Mouse (Mus musculus): Measurements from ENCODE around the gene Tecr.
"Not testable (repeated sequence)": the region's sequence is repeated elsewhere in the genome, so short reads cannot be mapped to it uniquely, and the experiment has no call there.

Tecr gene

GRCm38 (mm10) chr8:83618566-83618965 lies 10.8 kb upstream of the Tecr start:
- no peak for DNase-seq (ENCODE audit: low spot score)

DNA sequence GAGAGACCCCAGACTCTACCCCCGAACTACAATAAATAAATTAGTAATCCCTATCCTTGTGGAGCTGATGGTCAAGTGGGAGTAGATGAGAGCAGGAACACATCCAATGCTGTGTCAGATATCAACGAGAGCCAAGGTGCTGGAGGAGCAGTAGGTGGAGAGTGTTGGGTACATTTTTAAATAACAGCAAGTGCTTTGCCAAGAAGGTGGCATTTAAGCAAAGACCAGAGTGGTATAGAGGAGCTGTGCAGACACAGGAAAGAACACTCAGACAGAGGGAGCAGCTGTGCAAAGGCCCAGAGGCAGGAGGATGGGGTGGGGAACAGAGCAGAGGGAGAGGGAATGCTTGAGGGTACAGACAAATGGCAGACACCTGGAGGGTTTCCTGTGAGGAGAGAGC lies 9.3 kb upstream of the Tecr start:
- no peak for DNase-seq (ENCODE audit: low spot score)

DNA sequence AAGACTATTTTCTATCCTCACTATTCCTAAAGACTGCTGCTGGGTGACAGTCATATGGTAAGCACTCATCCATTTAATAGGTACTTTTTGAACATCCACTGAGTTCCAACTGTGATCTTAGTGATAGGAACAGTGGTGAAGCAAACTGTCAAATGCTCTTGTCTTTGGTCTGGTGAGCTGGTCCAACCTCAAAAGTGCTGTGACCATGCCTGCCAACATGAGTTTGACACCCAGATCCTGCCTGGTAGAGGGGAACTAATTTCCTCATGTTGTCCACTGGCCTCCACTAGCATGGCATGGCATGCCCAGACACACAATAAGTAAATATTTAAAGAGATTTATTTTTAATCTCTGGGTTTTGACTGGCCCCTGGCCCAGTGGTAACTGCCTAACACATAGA lies 8.9 kb upstream of the Tecr start:
- no peak for DNase-seq (ENCODE audit: low spot score)

DNA sequence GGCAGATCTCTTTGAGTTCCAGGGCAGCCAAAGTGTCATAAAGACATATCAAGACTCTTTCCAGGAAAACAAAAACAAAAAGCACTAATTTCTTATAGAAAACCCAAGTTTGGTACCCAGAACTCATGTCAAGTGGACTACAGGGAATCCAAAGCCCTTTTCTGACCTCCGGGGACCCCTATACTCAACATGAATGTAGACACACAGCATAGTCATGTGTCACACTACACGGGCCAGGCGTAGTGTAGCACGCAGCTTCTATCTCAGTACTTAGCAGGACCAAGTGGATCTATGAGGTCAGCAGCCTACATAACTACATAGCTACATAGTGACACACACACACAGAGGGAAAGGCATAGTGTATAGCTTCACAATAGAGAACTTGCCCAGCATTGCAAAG lies 5.9 kb upstream of the Tecr start:
- DNase-seq (ENCODE audit: low spot score), result no peak

GRCm38 (mm10) chr8:83611921-83612320 lies 4.2 kb upstream of the Tecr start:
- DNase-seq (ENCODE audit: low spot score), result no peak

DNA sequence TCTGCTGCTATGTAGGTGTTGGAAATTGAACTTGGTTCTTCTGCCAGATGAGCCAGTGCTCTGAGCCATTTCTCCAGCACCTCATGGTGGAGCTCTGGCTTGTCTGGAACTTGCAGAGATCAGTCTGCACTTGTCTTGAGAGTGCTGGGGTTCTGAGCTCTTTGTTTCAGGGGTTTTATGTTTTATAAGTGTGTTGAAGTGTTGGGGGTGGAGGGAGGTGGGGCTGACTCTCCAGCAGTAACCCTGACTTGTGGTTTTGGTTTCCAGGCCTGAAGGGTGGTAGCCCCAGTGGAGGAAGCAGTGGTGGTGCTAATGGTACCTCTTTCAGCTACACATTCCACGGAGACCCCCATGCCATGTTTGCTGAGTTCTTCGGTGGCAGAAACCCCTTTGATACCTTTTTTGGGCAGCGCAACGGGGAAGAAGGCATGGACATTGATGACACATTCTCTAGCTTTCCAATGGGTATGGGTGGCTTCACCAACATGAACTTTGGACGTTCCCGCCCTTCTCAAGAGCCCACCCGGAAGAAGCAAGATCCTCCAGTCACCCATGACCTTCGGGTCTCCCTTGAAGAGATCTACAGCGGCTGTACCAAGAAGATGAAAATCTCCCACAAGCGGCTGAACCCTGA lies 1.9 kb upstream of the Tecr start:
- no peak for DNase-seq (ENCODE audit: low spot score)

GRCm38 (mm10) chr8:83609086-83609485 lies 1.3 kb upstream of the Tecr start:
- no peak for DNase-seq (ENCODE audit: low spot score)

DNA sequence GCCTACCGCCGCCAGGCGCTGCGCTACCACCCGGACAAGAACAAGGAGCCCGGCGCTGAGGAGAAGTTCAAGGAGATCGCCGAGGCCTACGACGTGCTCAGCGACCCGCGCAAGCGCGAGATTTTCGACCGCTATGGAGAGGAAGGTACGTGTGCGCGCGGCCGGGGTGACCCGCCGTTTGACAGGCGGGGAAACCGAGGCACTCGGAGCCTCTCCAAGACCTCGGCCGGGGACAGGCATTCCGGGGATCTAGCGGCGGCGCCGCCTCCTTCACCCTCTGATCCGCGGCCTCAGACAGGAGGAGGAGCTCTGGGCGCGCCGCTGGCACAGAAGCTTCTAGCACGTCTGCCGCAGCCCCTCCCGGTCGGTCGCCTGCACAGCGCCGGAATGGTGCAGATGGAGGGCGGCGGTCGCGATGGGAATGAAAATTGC lies 643 bp upstream of the Tecr start:
- no peak for DNase-seq (ENCODE audit: low spot score)

- DNase-seq (ENCODE audit: low spot score), result no peak
Observed at GRCm38 (mm10) chr8:83602650-83603029, 5.1 kb downstream of the Tecr start.

GRCm38 (mm10) chr8:83599814-83600213 lies 8.0 kb downstream of the Tecr start:
- DNase-seq (ENCODE audit: low spot score), result no peak

- DNase-seq (ENCODE audit: low spot score), result no peak
Observed at GRCm38 (mm10) chr8:83598146-83598545, 9.6 kb downstream of the Tecr start.

DNA sequence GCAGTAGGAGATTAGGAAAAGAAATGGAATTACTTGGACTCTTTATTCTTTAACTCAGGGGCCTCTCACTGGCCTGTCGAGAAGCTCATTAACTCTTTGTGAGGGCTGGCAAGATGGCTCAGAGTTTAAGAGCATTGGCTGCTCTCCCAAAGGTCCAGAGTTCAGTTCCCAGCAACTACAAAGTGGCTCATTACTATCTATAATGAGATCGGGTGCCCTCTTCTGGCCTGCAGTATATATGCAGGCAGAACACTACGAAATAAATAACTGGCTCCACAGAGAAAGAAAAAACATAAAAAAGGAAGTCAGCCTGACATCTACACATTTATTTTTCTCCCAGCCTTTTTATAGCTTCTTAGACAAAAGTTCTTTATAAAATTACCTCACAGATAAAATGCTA lies 11.4 kb downstream of the Tecr start:
- DNase-seq (ENCODE audit: low spot score), result no peak

DNA sequence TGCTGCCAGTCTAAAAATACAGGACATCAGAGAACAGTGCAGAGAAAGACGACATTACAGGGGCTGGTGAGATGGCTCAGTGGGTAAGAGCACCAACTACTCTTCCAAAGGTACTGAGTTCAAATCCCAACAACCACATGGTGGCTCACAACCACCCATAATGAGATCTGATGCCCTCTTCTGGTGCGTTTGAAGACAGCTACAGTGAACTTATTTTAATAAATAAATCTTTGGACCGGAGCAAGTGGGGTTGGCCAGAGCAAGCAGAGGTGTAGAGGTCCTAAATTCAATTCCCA lies 12.8 kb downstream of the Tecr start:
- not testable (repeated sequence) for DNase-seq (ENCODE audit: low spot score)

- DNase-seq (ENCODE audit: low spot score), result peak; percentile 91
Observed at GRCm38 (mm10) chr8:83594167-83595049, 13.4 kb downstream of the Tecr start.

- DNase-seq (ENCODE audit: low spot score), result no peak
Observed at GRCm38 (mm10) chr8:83593325-83594166, 14.2 kb downstream of the Tecr start.

DNA sequence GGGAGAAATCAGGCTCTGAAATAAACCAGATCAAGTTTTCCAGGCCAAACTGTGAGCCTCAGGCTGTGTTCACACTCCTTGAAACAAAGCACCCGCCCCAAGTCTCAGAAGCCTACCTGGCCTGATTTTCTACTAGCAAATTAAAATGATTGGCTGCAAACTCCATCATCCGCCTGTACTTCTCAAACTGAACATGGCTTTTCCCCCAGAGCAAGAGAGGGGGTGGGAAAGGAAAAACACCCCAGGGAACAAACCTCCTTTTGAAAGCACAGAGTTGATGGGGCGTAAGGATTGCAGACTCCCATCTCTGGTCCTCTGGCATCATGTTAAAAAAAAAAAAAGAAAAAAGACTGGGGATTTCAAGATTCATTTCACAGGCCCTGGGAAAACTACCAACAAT lies 15.1 kb downstream of the Tecr start:
- DNase-seq (ENCODE audit: low spot score), result no peak

- no peak for DNase-seq (ENCODE audit: low spot score)
Observed at GRCm38 (mm10) chr8:83590488-83591023, 17.2 kb downstream of the Tecr start.

GRCm38 (mm10) chr8:83588886-83589285 lies 18.9 kb downstream of the Tecr start:
- DNase-seq (ENCODE audit: low spot score), result no peak

DNA sequence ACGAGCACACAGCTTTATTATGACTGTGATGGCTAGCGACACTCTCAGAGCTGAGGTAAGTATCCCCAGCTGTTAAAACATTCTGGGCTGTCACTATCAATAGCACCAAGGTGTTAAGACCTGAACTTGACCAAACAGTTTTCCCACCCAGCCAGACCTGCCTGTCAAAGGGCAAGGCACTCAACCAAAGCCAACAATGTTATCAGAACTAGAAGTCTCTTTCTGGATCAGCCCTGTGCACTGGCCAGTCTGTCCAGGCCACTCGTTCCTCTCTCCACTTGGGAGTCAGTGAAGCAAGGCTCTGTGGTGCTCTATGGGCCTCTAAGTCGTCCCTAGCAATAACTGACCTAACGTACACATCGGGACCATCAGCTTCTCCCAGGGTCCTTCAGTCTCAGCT lies 20.1 kb downstream of the Tecr start:
- no peak for DNase-seq (ENCODE audit: low spot score)

DNA sequence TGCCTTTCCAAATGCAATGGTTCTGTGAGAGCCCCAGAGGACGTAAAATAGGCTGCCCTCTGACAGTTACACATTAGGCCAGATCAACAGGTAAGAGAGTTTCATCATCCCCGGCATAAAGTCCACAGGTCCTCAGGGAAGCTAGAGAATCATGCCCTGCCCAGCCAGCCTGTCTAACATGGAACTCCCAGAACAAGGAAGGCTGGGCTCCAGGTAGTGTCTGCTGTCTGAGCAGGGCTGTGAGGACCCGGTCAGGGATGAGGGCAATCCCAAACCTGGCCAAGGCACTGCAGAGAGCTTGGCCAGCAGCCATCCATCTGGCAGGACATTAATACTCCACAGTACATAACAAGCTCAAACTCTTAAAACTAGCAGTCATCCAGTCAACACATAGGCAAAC lies 22.4 kb downstream of the Tecr start:
- DNase-seq (ENCODE audit: low spot score), result no peak

- no peak for DNase-seq (ENCODE audit: low spot score)
Observed at GRCm38 (mm10) chr8:83584771-83585170, 23.0 kb downstream of the Tecr start.

GRCm38 (mm10) chr8:83583236-83583635 lies 24.5 kb downstream of the Tecr start:
- DNase-seq (ENCODE audit: low spot score), result no peak

- DNase-seq (ENCODE audit: low spot score), result no peak
Observed at GRCm38 (mm10) chr8:83582226-83582625, 25.5 kb downstream of the Tecr start.

Measured in layer of hippocampus, adult 9-10 months (tissue).